Mouse (Mus musculus): ENCODE results near the gene Ugt1a9.
A peak's percentile ranks its signal among the peaks of the same experiment; 100 is the strongest.
"Not testable (repeated sequence)": the region's sequence is repeated elsewhere in the genome, so short reads cannot be mapped to it uniquely, and the experiment has no call there.

The Ugt1a9 gene

GRCm38 (mm10) chr1:88219054-88219453 is 148.5 kb downstream of the Ugt1a9 start:
- DNase-seq (ENCODE audit: low read depth, low spot score), result peak; percentile 23

GRCm38 (mm10) chr1:88220336-88220735 is 149.7 kb downstream of the Ugt1a9 start:
- DNase-seq (ENCODE audit: low read depth, low spot score), result peak; percentile 16

- DNase-seq (ENCODE audit: low read depth, low spot score), result peak; percentile 7
Observed at GRCm38 (mm10) chr1:88222216-88222615, 151.6 kb downstream of the Ugt1a9 start.

- DNase-seq (ENCODE audit: low read depth, low spot score), result peak; percentile 15
Observed at GRCm38 (mm10) chr1:88223011-88223515, 152.5 kb downstream of the Ugt1a9 start.

- peak; percentile 24 for DNase-seq (ENCODE audit: low read depth, low spot score)
Observed at GRCm38 (mm10) chr1:88223591-88223990, 153.0 kb downstream of the Ugt1a9 start.

- DNase-seq (ENCODE audit: low read depth, low spot score), result peak; percentile 29
Observed at GRCm38 (mm10) chr1:88224029-88224776, 153.6 kb downstream of the Ugt1a9 start.

GRCm38 (mm10) chr1:88225301-88225700 is 154.7 kb downstream of the Ugt1a9 start:
- DNase-seq (ENCODE audit: low read depth, low spot score), result not testable (repeated sequence)

GRCm38 (mm10) chr1:88225741-88226140 is 155.1 kb downstream of the Ugt1a9 start:
- DNase-seq (ENCODE audit: low read depth, low spot score), result no peak

- DNase-seq (ENCODE audit: low read depth, low spot score), result no peak
Observed at GRCm38 (mm10) chr1:88226670-88227379, 156.2 kb downstream of the Ugt1a9 start, which contains the start of gene Mroh2a. Mroh2a (plus strand) TSS chr1:88226986.

GRCm38 (mm10) chr1:88227482-88227881 is 156.9 kb downstream of the Ugt1a9 start:
- no peak for DNase-seq (ENCODE audit: low read depth, low spot score)

- no peak for DNase-seq (ENCODE audit: low read depth, low spot score)
Observed at GRCm38 (mm10) chr1:88228121-88228520, 157.5 kb downstream of the Ugt1a9 start.

GRCm38 (mm10) chr1:88229566-88229965 is 159.0 kb downstream of the Ugt1a9 start:
- no peak for DNase-seq (ENCODE audit: low read depth, low spot score)

GRCm38 (mm10) chr1:88229986-88230385 is 159.4 kb downstream of the Ugt1a9 start:
- no peak for DNase-seq (ENCODE audit: low read depth, low spot score)

GRCm38 (mm10) chr1:88230421-88230820 is 159.8 kb downstream of the Ugt1a9 start:
- no peak for DNase-seq (ENCODE audit: low read depth, low spot score)

- no peak for DNase-seq (ENCODE audit: low read depth, low spot score)
Observed at GRCm38 (mm10) chr1:88230981-88231802, 160.6 kb downstream of the Ugt1a9 start.

GRCm38 (mm10) chr1:88231803-88232499 is 161.4 kb downstream of the Ugt1a9 start:
- no peak for DNase-seq (ENCODE audit: low read depth, low spot score)

- DNase-seq (ENCODE audit: low read depth, low spot score), result no peak
Observed at GRCm38 (mm10) chr1:88232664-88233380, 162.2 kb downstream of the Ugt1a9 start.

GRCm38 (mm10) chr1:88233421-88234247 is 163.0 kb downstream of the Ugt1a9 start:
- DNase-seq (ENCODE audit: low read depth, low spot score), result no peak

- no peak for DNase-seq (ENCODE audit: low read depth, low spot score)
Observed at GRCm38 (mm10) chr1:88234248-88234610, 163.6 kb downstream of the Ugt1a9 start.

- no peak for DNase-seq (ENCODE audit: low read depth, low spot score)
Observed at GRCm38 (mm10) chr1:88234646-88235045, 164.0 kb downstream of the Ugt1a9 start.

Data from CD4-positive helper T cell, adult 2 months (primary cell).